Mouse (Mus musculus) midbrain, embryonic 12.5 days (tissue): ENCODE measurements around the gene Ahnak2. TPM values are rescaled to one million over a fixed set of nuclear protein-coding genes. Genes with fewer than 3 reads are reported as not detected.

Source experiments
- ATAC-seq: fragments of 200-750 bp; cut with Nextera tagmentation; 2 replicates; pipeline ENCODE4 v1.8.0; 2017; ENCODE audit warnings: low read depth, moderate TSS enrichment, moderate library complexity; ENCODE audit not compliant: low FRiP score
- H3K27ac ChIP-seq: fragments of 300-500 bp; sonication (generic); replicated peaks from 2 replicates; pipeline ENCODE4 v1.5.1; 2016; ENCODE audit warnings: mild to moderate bottlenecking
- H3K27me3 ChIP-seq: fragments of 300-500 bp; sonication (generic); 2 replicates; pipeline ENCODE4 v1.6.1; 2016; ENCODE audit warnings: mild to moderate bottlenecking
- H3K36me3 ChIP-seq: fragments of 300-500 bp; sonication (generic); 2 replicates; pipeline ENCODE4 v1.6.1; 2016
- H3K4me1 ChIP-seq: fragments of 300-500 bp; sonication (generic); 2 replicates; pipeline ENCODE4 v1.6.1; 2016
- H3K4me2 ChIP-seq: fragments of 300-500 bp; sonication (generic); replicated peaks from 2 replicates; pipeline ENCODE4 v1.6.1; 2016; ENCODE audit warnings: mild to moderate bottlenecking, moderate library complexity
- H3K4me3 ChIP-seq: fragments of 300-500 bp; sonication (generic); 2 replicates; pipeline ENCODE4 v1.5.1; 2016; ENCODE audit warnings: mild to moderate bottlenecking
- H3K9ac ChIP-seq: fragments of 300-500 bp; sonication (generic); replicated peaks from 2 replicates; pipeline ENCODE4 v1.6.1; 2016; ENCODE audit warnings: mild to moderate bottlenecking, moderate library complexity
- H3K9me3 ChIP-seq: fragments of 300-500 bp; sonication (generic); 2 replicates; pipeline ENCODE4 v1.6.1; 2016; ENCODE audit warnings: mild to moderate bottlenecking
- WGBS: fragments of 180-500 bp; shearing (Covaris S2); methylation state at CpG from one replicate; pipeline ENCODE4 v1.1.7; 2016; 5-methylcytosine and 5-hydroxymethylcytosine counted together
- polyA plus RNA-seq: library from polyadenylated mRNA; unstranded; fragments of >200 nt; fragmentation: Nextera tagmentation; extraction: Ambion mirVana; gene quantifications from 2 replicates; pipeline ENCODE4 v1.2.1, GENCODE M21; 2016

Gene Ahnak2
- polyA plus RNA-seq, 1 experiment from 2014 or later = 0.37 TPM

GRCm38 (mm10) chr12:112832411-112832810, 30.0 kb upstream of the Ahnak2 start:
- no peak for ATAC-seq
- Histone ChIP-seq H3K27me3 (no peaks in the 10 kb centered on the region), H3K4me2 (no peak overlapping the region), H3K36me3 (peaks cover 21% of the 10 kb centered on the region), H3K9me3 (no peaks in the 10 kb centered on the region), H3K27ac (no peak overlapping the region), H3K4me1 (peaks cover 19% of the 10 kb centered on the region), H3K9ac (no peak overlapping the region), H3K4me3 (no peak overlapping the region)
- 94% methylated on average over 5 of the region's 5 CpGs for WGBS

DNA sequence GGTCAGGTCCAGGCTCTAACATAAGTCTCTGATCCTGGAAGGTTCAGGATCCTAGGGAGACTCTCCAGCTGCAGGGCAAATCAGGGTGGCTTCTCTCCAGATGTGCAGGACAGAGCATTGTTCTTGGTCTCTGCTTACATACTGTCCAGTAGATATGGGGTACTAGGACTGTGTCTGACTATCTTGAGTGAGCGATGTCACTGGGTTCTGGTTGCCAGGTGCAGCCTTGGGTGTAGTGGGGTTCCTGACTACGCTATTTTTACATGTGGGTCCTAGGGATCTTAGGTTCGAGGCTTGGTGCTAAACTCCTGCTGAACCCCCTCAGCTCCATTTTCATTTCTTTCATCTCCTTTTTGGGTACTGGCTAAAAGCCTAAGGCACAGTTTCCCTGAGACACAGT, 28.1 kb upstream of the Ahnak2 start:
- Histone ChIP-seq H3K4me3 (peak overlapping the region; percentile 99), H3K4me2 (peak overlapping the region; percentile 59), H3K4me1 (peaks cover 38% of the 10 kb centered on the region), H3K36me3 (peaks cover 37% of the 10 kb centered on the region), H3K27me3 (no peaks in the 10 kb centered on the region), H3K27ac (no peak overlapping the region), H3K9me3 (no peaks in the 10 kb centered on the region), H3K9ac (peak overlapping the region; percentile 74)
- ATAC-seq = no peak
- WGBS = 90% methylated on average over 3 of the region's 3 CpGs

DNA sequence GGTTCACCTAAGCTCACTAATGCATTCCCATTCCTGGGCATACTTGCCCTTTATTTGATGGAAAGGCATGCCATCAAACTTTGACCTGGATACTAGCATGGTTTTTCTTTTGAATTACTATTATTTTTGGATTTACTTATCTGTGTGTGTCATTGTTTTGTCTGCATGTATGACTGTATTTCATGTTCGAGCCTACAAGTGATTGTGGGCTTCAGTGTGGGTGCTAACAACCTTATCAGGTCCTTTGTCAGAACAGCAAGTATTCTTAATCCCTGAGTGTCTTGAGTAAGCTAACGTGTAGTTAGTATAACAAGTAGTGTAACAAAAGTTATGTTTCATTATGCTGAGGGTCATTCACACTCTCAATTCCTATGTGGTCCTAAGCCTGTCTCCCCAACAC, 27.7 kb upstream of the Ahnak2 start:
- Histone ChIP-seq H3K27me3 (no peaks in the 10 kb centered on the region), H3K36me3 (peaks cover 41% of the 10 kb centered on the region), H3K9ac (peak overlapping the region; percentile 74), H3K27ac (peak overlapping the region; percentile 93), H3K4me2 (peak overlapping the region; percentile 59), H3K4me3 (peak overlapping the region; percentile 99), H3K4me1 (peaks cover 41% of the 10 kb centered on the region), H3K9me3 (no peaks in the 10 kb centered on the region)
- WGBS = 30% methylated on average over 2 of the region's 2 CpGs
- no peak for ATAC-seq

GRCm38 (mm10) chr12:112829244-112829864, 26.9 kb upstream of the Ahnak2 start, which contains the start of gene Cdca4:
Gene Cdca4, minus strand, starts transcription at chr12:112829423.
- ATAC-seq = peak; percentile 97
- Histone ChIP-seq H3K9me3 (no peaks in the 10 kb centered on the region), H3K9ac (peak within 1 kb of the TSS; percentile 99), H3K4me1 (peaks cover 44% of the 10 kb centered on the region), H3K4me3 (peak within 1 kb of the TSS; percentile 99), H3K27me3 (no peaks in the 10 kb centered on the region), H3K27ac (peak within 1 kb of the TSS; percentile 93), H3K36me3 (peaks cover 44% of the 10 kb centered on the region), H3K4me2 (peak within 1 kb of the TSS; percentile 69)
- under 1% methylated on average over 68 of the region's 72 CpGs for WGBS

DNA sequence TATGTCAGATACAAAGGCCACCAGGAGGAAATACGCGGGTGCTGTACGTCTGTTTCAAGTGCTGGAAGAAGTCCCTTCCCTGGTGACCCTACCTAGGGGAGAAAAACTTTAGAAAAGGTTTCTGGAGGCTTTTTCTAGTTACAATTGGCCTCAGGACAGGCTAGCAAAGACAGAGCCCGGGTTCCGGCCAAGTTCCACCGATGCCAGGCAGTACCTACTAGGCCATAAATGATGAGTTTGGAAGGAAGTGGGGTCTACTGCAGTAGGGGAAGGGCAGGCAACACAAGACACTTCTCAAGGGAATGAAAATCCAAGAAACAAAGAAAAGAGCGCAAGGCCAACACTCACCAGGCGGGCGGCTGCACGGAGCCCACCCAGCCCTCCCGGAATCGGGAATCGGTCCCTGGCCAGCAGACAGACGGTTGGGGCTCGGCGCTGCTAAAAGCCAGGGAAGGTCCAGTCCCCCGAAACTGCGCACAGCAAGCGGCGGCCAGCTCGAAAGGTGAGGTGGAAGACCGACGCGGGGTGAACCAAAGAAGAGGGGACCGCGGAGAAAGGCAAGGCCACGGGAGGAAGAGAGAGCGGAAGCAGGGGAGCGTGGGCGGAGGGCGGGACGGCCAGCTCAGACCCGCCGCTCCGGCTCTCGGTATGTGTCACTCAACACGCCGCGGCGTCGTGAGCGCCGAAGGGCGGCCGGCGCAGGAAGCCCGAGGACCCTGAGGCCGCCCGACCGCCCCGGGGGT, 26.2 kb upstream of the Ahnak2 start:
- peaks cover 51% of the 10 kb centered on the region for H3K36me3 ChIP-seq
- ATAC-seq = peak; percentile 81
- H3K4me1 ChIP-seq = peaks cover 48% of the 10 kb centered on the region

GRCm38 (mm10) chr12:112825901-112826300, 23.4 kb upstream of the Ahnak2 start:
- Histone ChIP-seq H3K9me3 (no peaks in the 10 kb centered on the region), H3K9ac (peak overlapping the region; percentile 99; the same call in 1 of the 2 replicates), H3K4me1 (peaks cover 52% of the 10 kb centered on the region), H3K4me3 (no peak overlapping the region), H3K27ac (no peak overlapping the region), H3K27me3 (no peaks in the 10 kb centered on the region), H3K4me2 (peak overlapping the region; percentile 69; the same call in 1 of the 2 replicates), H3K36me3 (peaks cover 53% of the 10 kb centered on the region)
- ATAC-seq = no peak
- WGBS = 93% methylated on average over 5 of the region's 5 CpGs

More for the DNA sequence above, 26.2 kb upstream of the Ahnak2 start:
- Histone ChIP-seq H3K9ac (peak overlapping the region; percentile 99), H3K4me2 (peak overlapping the region; percentile 69), H3K27me3 (no peaks in the 10 kb centered on the region), H3K9me3 (no peaks in the 10 kb centered on the region), H3K4me3 (peak overlapping the region; percentile 99), H3K27ac (peak overlapping the region; percentile 93)
- WGBS = under 1% methylated on average over 43 of the region's 51 CpGs

- ATAC-seq = no peak
- WGBS = 84% methylated on average over 4 of the region's 4 CpGs
- H3K27ac ChIP-seq = no peak overlapping the region
- H3K4me1 ChIP-seq = peaks cover 44% of the 10 kb centered on the region
- H3K27me3 ChIP-seq = no peaks in the 10 kb centered on the region
- H3K4me2 ChIP-seq = no peak overlapping the region
- H3K4me3 ChIP-seq = no peak overlapping the region
- peaks cover 79% of the 10 kb centered on the region for H3K36me3 ChIP-seq
- no peak overlapping the region for H3K9ac ChIP-seq
- H3K9me3 ChIP-seq = no peaks in the 10 kb centered on the region
Measured at GRCm38 (mm10) chr12:112823221-112823620, 20.8 kb upstream of the Ahnak2 start.

- ATAC-seq = no peak
- Histone ChIP-seq H3K9ac (no peak overlapping the region), H3K36me3 (peaks cover 80% of the 10 kb centered on the region), H3K27ac (no peak overlapping the region), H3K9me3 (no peaks in the 10 kb centered on the region), H3K4me1 (peaks cover 38% of the 10 kb centered on the region), H3K4me3 (no peak overlapping the region), H3K27me3 (no peaks in the 10 kb centered on the region), H3K4me2 (no peak overlapping the region)
- WGBS = 85% methylated on average over 2 of the region's 2 CpGs
Measured at GRCm38 (mm10) chr12:112822676-112823075, 20.2 kb upstream of the Ahnak2 start.

- WGBS = 85% methylated on average over 4 of the region's 4 CpGs
- H3K36me3 ChIP-seq = peaks cover 80% of the 10 kb centered on the region
- H3K4me3 ChIP-seq = no peak overlapping the region
- no peak overlapping the region for H3K9ac ChIP-seq
- H3K27ac ChIP-seq = no peak overlapping the region
- ATAC-seq = no peak
- H3K4me2 ChIP-seq = no peak overlapping the region
- H3K27me3 ChIP-seq = no peaks in the 10 kb centered on the region
- H3K9me3 ChIP-seq = no peaks in the 10 kb centered on the region
- peaks cover 31% of the 10 kb centered on the region for H3K4me1 ChIP-seq
Measured at GRCm38 (mm10) chr12:112821974-112822373, 19.5 kb upstream of the Ahnak2 start.

DNA sequence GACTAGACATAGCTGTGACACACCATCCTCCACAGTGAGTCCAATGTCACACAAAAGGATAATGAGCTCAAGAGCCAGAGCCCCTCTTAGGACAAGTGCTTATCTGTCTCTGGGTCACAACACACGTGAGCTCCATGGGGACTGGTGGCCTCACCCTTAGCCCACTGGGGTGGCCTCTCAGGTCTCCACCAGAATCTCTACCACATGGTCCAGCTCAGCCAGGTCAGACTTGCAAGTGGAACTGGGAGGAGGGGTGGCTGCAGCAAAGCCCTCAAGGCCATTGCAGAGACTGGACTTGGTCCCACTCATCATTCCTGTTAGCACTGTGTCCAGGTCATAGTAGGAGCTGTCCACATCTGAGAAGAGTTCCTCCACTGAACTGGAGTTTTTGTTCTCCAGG, 18.8 kb upstream of the Ahnak2 start:
- ATAC-seq = no peak
- 66% methylated on average over 1 of the region's 1 CpGs for WGBS
- Histone ChIP-seq H3K36me3 (peaks cover 79% of the 10 kb centered on the region), H3K9ac (no peak overlapping the region), H3K4me2 (no peak overlapping the region), H3K4me1 (peaks cover 24% of the 10 kb centered on the region), H3K4me3 (no peak overlapping the region), H3K9me3 (no peaks in the 10 kb centered on the region), H3K27me3 (no peaks in the 10 kb centered on the region), H3K27ac (no peak overlapping the region)

- ATAC-seq = no peak
- H3K9me3 ChIP-seq = no peaks in the 10 kb centered on the region
- 78% methylated on average over 12 of the region's 12 CpGs for WGBS
- H3K9ac ChIP-seq = no peak overlapping the region
- H3K4me2 ChIP-seq = no peak overlapping the region
- no peaks in the 10 kb centered on the region for H3K27me3 ChIP-seq
- peaks cover 16% of the 10 kb centered on the region for H3K4me1 ChIP-seq
- H3K36me3 ChIP-seq = peaks cover 80% of the 10 kb centered on the region
- no peak overlapping the region for H3K27ac ChIP-seq
- H3K4me3 ChIP-seq = no peak overlapping the region
Measured at GRCm38 (mm10) chr12:112820401-112820999, 18.0 kb upstream of the Ahnak2 start.

GRCm38 (mm10) chr12:112819057-112819662, 16.7 kb upstream of the Ahnak2 start:
- no peaks in the 10 kb centered on the region for H3K9me3 ChIP-seq
- H3K9ac ChIP-seq = no peak overlapping the region
- peaks cover 85% of the 10 kb centered on the region for H3K36me3 ChIP-seq
- H3K4me3 ChIP-seq = no peak overlapping the region
- 95% methylated on average over 8 of the region's 8 CpGs for WGBS
- H3K4me2 ChIP-seq = no peak overlapping the region
- no peaks in the 10 kb centered on the region for H3K27me3 ChIP-seq
- ATAC-seq = no peak
- peaks cover 11% of the 10 kb centered on the region for H3K4me1 ChIP-seq
- H3K27ac ChIP-seq = no peak overlapping the region
